Mouse (Mus musculus) A20 (cell line): ENCODE measurements around the gene Abhd2.

Experiments
- DNase-seq: peaks from one replicate; pipeline ENCODE4 v3.0.0-alpha.2; 2011; ENCODE audit warnings: low read depth, low spot score

Abhd2 gene

DNA sequence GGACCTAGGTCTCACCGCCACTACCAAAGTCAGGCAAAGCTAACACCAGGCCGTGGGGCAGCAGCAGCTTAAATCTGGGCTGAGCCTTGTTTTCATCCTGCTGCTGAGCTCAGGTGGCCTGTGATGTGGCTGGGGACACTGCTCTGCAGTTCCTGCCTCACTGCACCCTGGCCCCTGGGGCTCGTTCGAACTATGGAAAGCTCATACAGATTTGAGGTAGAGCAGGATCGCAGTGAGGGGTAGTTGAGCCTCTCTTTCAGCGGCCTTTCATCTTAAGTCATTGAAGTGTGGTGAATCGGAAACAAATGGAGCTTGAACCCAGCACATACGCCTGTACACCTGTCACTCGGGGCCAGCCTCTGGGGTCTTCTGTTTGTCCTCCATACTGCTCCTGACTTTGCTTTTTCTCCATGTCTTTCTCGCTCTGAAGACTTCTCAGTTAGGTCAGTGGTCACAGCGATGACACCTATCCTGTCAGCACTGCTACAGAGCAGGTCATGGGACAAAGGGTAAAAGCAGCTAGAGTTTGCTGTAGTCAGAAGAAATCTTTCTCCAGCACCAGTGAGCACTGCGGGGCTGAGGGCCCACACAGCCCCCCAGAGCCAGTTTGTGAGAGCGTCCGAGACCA is 20.7 kb downstream of the Abhd2 start:
- DNase-seq: peak; percentile 25

DNA sequence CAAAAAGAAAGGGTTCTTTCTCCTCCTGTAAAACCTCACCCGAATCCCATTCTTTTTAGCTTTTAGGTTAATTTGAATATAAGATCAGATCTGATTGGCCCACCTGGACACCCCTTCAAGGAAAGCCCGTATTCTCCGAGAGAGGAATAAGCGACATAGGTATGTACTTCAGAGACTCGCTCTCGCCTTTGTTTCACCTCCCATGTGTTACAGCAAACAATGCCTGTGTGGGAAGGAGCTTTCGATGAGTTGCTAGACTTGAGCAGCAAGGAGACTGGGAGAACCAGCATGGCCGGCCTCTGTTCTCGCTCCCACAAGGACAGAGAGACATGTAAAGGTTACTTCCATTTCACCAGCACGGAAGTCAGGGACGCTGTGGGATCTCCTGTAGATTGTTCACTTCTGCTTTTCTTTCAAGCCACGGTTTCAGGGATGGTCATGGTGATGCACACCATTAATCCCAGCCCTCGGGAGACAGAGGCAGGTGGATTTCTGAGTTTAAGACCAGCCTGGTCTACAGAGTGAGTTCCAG is 21.5 kb downstream of the Abhd2 start:
- no peak for DNase-seq

DNA sequence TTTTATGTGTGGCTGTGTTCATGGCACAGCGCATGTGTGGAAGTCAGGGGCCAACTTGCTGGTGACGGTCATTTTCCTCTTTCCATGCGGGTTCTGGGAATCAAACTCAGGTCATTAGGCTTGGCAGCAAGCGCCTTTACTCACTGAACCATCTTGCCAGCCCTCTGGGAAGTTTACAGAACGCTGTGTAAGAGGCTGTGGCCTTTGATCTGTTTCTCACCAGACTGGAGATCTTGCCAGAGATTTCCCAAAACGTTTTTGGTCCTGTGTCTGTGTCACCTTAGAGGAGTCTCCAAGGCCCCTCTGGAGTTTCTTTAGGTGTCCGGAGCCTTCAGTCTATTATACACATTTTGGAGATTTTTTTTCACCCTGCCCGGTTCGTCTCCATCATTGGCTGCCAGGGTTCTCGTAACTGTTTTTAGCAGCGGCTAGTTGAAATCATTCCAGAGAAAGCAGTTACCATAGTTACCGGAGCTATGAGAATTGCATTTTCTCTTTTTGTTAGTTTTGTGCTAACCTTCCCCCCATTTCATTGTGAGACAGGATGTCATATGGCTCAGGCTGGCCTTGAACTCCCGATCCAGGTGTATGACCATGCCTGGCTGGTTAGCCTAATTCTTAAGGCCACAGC is 22.3 kb downstream of the Abhd2 start:
- DNase-seq: no peak

DNA sequence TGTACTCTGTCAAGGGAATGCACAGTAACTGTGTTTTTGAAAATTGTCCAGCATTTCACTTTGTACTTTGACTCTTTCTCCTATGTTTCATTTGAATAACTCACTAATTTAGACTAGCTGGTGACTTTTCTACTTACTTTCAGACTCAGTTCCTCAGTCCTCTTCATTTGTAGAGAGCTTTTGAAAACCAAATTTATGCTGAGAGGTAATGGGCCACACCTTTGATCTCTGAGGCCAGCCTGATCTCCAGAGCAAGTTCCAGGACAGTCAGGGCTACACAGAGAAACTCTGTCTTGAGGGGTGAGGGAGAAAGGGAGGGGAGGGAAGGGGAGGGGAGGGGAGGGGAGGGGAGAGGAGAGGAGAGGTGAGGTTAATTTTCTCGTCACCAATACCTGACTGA is 25.7 kb downstream of the Abhd2 start:
- DNase-seq: no peak

DNA sequence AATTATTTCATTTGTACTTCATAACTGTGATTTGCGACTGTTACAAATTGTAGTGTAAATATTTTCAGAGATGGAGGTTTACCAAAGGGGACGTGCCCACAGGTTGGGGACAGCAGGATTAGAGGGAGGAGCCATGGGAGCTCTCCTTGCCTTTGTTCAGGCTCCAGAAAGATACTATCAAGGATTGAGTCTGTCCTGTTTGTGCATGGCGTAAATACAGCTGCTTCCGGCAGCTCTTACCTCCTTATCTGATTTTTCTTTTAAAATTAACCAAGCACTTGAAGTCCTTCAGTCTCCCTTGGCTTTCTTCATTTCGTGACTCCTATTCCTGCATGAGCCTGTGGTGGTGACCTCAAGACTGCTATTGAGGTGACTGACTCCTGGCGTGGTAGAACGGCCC is 26.5 kb downstream of the Abhd2 start:
- no peak for DNase-seq

DNA sequence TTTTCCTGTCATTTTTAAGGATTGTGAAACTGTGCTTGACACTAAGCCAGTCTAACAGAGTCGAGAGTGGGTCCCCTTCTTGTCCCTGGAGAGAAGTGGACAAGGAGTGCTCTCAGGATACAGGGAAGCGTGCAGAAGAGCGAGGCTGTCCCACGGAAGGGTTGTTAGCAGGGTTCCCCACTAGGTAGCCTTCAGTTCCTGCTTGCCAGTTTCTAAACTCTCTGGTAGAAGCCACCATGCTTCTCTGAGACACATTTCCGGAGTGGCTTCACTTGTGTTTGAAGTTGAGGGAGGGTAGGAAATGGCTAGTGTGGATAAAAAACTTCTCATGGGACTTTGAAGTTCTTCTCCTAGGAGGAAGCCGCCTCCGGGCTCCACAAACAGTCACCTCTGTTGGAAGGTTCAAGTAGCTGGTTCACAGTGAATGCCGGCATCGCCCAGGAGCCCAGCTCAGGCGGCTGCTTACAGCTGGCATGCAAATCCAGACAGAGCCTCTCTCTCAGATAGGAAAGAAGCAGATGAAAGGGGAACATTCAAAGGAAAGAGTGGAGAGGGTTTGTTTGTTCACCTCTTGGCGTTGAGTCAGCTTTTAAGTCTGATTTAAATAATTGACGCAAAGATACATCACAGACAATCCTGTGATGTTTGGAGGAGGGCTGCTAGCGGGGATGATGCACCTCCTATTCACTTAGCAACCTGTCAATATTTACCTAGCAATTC is 27.6 kb downstream of the Abhd2 start:
- no peak for DNase-seq

DNA sequence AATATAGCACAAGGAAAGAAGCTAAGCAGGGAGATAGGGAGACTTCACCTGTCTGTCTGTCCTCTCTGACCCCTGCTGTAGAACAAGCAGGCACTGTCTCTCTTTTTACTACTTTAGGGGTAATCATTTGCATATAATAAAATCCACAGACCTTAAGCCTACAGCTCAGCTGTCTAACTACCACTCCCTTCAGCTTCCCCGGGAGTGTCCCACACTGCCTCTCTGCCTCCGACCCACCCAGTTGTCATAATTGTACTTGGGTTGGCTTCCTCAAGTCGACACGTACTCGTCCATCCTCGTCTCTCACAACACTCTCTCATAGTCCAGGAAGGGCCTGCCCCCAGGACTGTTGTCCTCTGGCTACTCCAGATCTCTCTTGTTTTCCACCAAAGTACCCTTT is 29.1 kb downstream of the Abhd2 start:
- DNase-seq: no peak

DNA sequence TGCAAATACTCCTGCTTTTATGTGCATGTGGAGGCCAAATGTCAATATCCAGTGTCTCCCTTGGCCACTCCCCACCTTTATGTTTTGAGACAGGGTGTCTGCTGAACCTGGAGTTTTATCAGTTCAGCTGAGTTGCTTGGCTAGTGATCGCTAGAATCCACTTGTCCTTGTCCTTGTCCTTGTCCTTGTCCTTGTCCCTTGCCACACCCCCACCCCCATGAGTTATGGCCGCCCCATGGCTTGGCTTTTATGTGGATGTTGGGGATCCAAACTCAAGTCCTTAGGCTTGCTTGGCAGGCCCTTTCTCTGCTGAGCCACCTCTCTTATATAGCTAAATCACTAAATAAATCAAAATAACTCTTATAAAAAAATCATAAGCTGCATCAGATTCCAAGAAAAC is 29.6 kb downstream of the Abhd2 start:
- DNase-seq: no peak

DNA sequence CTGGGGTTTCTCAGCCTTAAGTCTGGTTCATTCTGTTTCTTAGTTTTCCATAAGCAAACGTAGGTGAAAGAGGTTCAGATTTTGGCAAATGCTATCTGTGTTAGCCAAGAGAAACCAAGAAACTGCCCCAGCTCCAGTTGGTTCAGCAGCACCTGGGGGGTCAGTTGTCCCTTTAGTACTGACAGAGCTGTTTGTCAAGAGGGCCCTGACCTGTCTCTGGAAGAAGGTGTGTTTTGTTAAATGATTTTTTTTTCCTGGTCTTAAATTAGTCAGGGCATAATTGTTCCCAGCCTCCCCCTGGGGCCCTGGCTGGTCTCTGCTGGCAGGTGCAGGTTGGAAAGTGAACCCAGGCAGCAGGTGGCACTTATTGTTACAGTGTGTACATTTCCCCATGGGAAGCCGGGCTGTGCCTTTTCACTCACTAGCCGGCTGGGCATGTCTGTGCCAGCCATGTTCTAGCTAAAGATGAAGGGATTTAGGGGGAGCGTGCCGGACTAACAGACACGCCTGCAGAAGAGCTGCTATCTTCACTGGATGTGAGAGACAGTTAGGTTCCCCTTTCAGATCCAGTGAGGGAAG is 30.3 kb downstream of the Abhd2 start:
- peak; percentile 18 for DNase-seq

DNA sequence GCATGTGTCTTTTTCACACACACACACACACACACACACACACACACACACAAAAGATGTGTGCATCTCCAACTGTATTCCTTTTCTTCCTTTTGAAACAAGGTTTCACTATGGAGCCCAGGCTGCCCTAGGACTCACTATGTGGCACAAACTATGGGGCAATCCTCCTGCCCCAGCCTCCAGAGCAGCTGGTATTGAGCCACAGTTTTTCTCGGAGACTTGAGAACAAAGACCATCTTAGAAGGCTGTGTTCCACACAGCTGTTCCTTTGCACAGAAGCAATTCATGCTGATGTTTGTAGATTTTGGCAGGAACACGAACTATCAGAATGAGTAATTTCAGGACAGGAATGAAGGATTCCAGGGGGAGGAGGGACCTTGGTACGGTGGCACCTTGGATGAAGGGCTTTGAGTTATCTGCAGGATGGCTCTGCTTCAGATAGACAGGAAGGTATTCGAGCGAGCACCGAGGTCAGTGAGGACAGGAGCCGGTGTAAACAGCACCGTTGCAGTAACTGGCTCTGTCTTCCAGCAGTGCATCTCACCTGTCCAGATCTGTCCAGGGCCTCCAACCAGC is 35.5 kb downstream of the Abhd2 start:
- DNase-seq: no peak

DNA sequence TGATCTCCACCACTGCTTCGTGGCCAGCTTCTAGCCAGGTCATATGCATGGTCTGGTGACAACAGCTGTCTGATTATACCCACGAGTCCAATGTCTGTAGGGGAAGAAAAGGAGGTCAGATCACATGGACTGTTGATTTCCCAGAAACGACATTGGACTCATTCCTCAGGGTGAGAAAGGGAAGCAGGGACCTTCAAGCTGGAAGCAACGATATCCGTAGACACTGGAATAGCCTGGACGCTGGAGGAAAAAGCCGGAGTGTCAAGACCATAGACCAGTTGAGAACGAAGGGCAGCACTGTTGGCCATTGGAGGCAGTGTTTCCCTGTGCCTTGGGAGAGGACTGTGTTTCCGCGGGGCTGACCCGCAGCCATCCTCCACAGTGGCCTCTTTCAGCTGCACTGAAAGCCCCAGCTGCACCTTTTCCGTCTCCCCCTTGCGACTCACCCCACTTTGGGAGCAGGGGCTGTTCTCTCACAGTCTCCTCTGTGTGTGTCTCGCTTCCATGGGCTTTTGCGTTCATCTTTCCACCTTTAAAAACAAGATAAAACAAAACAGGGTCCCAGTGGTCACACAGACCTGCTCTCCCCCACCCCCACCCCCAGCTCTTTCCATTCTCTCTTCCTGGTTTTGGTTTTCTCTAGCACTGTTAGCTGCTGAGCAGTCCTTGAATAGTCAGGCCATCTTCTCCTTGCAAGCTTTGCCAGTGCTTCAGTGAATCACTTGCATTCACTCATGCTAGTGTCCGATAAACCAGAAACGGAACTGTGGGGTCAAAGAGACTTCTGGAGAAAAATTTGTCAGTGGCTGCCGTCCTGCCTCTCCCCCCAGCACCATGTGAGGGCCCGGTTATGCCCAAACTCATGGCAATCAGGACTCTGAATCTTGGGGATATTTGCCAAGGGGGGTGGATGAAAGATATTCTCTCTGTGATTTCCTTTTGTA is 36.5 kb downstream of the Abhd2 start:
- DNase-seq: no peak

DNA sequence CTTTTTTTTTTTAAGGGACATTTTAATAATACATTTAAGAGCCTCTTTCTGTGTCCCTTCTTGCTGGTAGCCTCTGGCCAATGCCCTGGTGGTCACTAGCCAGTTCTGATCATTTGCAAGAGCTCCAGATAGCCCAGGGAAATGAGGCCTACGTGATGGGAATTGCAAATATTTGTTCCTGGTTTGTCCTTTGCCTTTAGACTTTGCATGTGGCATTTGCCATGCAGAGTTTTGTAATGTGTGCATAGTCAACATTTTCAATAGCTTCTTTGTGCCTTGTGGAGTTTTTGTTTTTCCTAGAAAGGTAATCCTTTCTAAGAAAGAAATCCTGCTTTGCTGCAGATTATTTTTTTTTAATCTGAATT is 37.2 kb downstream of the Abhd2 start:
- DNase-seq: no peak

DNA sequence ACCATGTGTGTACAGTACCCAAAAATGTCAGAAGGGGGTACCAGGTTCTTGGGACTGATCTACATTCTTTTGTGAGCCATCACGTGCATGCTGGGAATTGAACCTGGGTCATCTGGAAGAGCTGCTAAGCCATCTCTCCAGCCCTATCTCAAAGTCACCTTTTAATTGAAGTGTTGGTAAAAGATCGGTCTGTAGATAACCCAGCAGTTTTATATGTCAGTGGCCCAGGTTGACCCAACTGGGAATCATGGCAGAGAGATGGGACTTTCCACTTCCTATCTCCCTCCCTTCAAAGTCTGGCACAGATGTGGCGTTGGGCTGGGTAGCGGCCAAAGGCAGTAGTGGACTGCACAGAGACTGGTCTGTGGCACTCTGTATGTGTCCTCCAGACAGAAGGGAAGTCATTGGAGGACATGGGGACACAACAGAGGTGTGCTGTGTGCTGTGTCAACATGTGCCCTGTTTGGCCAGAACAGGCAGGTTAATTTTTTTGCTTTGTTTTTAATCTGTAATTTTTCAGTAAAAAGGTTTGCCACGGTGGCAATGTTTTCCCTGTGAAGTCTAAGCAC is 38.5 kb downstream of the Abhd2 start:
- no peak for DNase-seq

DNA sequence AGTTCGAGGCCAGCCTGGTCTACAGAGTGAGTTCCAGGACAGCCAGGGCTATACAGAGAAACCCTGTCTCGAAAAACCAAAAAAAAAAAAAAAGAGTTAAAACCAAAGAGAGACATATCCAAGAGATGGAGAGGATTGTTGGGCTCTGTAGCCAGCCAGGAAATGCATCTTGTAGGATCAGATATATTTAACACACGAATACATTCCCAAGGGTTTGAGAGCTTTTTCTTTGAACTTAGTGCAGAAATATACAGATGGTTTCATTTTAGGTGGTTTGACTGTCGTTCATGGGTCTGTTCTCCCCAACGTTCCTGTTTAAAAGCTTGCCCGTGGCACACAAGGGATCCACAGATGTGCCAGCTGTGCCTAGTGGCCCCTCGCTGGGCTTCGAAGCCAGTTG is 39.2 kb downstream of the Abhd2 start:
- no peak for DNase-seq

DNA sequence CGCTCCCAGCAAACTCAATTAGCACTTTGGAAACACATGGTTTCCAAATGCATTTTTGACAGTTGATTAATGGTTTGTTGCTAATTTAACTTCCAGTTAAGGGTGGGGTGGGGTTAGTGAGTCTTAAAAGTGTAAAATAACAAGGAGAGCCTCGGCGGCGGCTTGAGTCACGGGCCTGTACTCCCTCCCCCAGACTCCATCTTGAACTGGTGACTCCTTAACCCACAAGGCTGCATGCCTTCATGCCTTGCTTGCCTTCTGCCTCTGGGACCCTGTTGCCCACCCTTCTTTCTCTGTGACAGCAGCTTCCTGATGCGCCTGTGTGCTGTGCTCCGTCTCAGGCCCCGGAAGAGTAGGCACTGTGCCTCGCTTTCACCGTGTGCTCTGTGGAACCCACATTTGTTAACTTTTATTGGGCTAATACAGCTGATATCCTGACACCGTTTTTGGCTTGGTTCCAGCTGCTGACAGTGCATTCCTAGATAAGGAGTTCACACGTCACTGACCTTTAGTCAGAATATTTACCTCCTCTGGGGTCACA is 40.6 kb downstream of the Abhd2 start:
- no peak for DNase-seq

DNA sequence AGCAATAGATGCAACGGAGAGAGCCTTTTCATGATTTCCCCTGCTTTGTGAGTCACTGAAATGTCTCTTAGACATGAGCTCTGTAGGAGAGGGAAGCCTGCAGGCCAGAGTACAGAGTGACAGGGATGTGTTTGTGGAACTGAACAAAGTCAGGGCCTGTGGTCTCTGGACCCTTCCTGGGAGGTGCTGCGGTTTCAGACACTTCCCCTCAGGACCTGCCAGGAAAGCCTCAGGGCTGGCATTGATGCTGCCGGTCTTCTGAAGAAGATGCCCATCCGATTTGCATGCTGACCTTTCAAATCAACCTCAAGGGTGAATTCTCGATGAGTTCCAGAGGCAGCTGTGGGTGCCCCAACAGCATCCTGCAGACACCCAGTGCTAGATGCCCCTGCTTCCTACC is 41.5 kb downstream of the Abhd2 start:
- DNase-seq: no peak

DNA sequence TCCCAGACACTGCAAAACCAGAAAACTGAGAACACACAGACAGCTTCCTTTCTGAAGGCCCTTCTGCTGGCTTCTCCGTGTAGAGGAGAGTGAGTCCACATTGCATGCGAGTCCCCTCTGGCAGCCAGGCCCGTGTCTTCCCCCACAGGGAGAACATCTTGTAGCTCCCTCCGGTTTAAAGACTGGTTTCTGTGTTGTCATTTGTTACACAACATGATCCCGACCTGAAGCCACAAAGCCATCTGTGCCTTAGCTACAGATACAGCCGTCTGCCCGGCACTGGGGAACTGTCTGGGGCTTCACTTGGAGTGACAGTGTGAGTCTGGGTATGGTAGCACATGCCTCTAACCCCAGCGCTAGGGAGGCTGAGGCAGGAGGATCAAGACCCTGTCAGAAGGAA is 42.1 kb downstream of the Abhd2 start:
- no peak for DNase-seq

DNA sequence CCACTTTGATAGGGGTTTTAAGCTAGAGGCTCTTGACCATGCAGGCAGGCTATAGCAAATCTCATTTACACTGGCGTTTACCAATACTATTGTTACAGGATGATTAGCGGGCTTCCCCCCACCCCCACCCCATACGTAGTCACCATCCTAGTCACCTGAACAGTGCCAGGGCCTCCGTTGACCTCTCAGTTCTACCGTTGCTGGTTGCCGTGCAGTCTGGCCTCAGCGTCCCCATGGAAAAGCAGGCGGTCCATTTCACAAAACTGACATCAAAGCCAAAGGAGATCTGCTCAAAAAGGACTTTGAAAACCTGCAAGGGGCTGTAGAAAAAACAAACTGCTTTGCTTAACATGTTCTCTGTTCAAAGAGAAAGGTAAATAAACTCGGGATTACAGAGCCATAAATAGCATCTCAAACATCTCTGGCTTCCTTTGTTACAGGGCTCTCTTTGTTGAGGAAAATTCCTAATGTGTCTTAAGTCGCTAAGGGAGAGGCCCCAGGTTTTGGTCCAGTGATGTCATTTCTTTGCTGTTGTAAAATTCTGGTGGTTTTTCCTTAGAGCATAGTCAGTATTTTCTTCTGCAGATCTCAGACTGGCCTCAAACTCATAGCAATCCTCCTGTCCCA is 43.2 kb downstream of the Abhd2 start:
- no peak for DNase-seq

DNA sequence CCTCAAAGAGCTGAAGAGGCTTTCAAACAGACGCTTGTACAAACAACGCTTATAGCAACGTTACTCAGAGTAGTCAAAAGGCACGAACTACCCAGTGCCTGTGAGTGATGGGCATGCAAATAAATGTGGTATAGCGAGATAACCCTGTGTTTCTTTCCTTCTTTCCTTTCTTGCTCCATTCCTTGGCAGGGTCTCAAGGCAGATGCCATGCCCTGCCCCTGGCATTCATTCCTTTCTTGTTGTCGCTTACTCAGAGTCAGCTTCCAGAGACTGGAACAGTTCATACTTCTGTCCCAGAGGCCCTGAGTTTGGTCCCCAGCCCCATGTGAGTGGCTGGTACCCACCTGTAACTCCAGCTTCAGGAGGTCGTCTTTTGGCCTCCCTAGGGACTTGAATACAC is 44.6 kb downstream of the Abhd2 start:
- no peak for DNase-seq
